Mouse (Mus musculus) retina, adult 2 months (tissue): ENCODE data around the gene Itih5.

ENCODE experiments used
- DNase-seq: peaks from one replicate; pipeline ENCODE4 v3.0.0-alpha.2; 2012; ENCODE audit warnings: low read depth, low spot score

The Itih5 gene

DNA sequence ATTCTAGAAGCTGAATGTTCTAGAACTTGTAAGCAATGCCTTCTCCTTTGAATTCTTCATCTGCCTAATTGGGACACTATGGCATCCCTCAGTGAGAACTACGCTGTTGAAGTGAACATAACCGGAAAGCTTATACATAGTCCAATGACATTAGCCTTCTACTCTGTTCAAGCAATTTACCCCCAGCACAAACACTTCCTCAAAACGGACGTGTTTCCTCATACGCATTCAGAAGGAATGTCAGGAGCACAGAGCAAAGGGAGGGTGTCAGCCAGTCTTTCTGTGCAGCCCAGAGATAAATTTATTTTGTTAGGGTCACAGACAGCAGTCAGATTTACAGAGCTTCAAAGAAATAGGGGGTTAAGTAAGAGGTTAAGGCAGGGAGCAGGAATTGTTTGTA, 108.0 kb downstream of the Itih5 start:
- no peak for DNase-seq

GRCm38 (mm10) chr2:10262722-10263121, 109.4 kb downstream of the Itih5 start:
- DNase-seq = no peak

DNA sequence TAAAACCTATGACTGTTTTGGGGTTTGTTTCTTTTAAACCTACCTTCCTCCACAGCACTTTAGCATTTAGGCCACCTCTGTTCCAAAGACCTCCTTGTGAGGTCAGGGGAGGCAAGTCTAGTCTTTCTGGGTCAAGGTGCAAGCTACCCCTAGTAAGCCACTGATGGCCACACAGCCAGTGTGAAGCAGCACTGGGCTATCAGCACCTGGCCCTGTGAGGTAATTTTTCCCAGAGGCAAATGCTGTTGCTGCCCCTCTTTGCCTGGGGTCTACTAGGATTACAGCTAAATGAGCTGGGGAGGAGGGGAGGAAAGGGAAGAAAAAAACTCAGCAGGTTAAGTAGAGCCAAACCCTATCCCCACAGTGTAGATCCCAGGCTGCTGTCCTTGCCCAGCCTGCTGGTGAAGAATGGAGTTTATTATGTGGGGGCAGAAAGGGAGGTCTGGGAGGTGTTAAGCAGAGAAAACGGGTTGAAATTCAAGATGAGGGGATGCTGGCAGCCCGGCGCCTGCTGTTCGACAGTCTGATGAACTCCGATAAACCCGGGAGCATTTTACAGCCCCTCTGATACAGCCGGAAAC, 110.6 kb downstream of the Itih5 start:
- DNase-seq = no peak

DNA sequence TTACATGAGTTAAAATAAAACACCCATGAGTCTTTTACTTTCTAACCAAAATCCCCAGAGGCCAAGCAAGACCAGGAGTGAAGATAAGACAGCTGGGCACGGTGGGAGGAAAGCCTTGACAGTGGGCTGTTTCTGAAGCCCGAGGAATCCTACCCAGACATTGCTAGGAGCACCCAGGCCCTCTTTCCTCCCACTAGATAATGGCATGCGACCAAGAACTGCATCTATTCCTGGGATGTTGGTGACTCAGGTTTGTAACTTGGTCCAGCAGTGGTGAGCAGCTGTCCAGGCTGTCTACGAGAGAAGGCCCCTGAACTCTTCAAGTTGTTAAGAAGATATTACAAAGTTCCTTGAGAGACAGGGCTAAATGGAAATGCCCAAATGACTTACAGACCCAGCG, 112.5 kb downstream of the Itih5 start:
- DNase-seq = no peak

- no peak for DNase-seq
Measured at GRCm38 (mm10) chr2:10272604-10273115, 119.3 kb downstream of the Itih5 start.

DNA sequence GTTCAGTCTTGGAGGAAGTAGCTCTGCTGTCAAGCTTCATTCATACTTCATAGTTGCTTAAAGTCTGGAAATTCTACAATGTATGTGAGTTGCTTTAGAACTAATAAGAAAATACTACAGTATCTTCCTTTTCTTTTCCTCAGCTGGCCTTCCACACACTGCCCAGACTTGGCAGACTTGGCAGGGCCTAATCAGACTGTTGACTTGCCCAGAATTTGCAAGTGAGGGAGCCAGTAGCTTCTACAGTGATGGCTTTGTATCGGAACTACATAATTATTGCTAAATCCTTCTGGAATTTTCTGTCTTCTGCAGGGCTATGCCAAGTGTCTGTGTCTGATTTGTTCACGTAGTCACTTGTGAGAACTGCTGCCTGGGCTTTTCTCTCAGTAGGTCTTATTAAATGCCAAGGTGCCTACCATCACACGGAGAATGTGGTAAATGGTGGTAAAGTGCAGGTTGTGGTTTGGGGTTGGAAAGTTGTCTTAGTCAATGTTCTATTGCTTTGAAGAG, 120.2 kb downstream of the Itih5 start:
- DNase-seq = no peak

- no peak for DNase-seq
Measured at GRCm38 (mm10) chr2:10276194-10276593, 122.8 kb downstream of the Itih5 start.

DNA sequence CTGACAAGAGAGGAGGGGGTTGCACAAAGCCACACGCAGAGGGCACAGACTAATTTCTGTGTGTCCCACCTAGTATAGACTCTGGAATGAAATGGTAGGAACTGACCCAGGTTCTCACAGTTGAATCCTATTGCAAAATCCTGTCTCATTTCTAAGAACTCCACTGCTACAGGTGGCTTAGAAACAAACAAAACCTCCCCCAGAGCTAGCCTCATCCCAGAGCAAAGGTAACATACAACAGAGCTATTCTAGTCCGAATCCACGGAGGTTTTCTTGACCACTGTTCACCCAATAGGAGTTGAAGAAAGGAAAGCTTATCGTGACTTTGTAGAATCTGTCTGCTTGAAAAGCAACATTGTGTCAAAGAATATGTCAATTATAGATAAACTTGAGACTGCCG, 130.3 kb downstream of the Itih5 start:
- DNase-seq = no peak

- no peak for DNase-seq
Measured at GRCm38 (mm10) chr2:10284636-10285270, 131.4 kb downstream of the Itih5 start.

GRCm38 (mm10) chr2:10285975-10286374, 132.6 kb downstream of the Itih5 start:
- no peak for DNase-seq

DNA sequence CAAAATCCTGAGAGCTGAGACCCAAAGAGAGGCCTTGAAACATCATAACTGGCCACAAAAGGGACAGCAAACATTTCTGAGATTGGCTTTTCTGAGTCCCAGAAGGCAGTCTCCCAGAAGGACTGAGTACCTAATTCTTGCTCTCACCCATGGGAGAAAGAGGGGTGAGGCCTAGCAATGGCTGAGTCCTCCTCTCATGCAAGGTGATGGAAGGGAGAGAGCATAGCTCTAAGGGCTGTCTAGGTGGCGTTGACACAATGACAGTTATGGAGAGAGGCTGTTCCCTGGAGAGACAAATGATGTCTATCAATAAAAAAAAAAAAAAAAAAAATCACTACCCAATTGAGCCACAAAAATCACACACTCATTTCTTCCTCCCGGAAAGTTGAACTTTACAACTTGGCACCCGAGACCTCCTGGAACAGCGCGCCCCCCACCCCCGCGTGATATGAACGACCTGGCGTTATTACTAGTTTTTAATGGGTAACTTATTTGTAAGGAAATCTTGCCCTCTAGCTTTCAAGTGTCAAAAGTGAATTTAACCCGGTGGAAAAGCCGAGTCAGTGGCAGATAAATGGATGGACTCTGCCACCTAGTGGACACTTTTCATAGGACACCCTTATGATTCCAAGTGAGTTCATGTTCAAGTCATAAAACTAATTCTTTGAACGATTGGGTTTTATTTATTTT, 134.9 kb downstream of the Itih5 start:
- peak; percentile 42 for DNase-seq

DNA sequence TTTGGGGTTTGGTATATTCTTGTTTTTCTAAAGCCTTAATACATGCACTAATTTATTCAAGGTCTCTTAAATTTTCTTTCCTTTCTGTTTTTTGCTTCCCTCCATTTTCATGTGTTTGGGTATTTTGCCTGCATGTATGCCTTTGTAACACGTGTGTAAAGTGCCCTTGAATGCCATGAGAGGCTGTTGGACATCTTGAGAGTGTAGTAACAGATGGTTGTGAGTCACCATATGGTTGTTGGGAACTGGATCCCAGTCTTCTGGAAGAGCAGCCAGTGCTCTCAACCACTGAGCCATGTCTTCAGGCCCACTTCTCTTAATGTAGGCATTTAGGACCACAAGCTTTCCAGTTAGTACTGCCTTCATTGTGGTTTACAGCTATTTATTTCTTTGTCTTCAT, 135.5 kb downstream of the Itih5 start:
- no peak for DNase-seq

DNA sequence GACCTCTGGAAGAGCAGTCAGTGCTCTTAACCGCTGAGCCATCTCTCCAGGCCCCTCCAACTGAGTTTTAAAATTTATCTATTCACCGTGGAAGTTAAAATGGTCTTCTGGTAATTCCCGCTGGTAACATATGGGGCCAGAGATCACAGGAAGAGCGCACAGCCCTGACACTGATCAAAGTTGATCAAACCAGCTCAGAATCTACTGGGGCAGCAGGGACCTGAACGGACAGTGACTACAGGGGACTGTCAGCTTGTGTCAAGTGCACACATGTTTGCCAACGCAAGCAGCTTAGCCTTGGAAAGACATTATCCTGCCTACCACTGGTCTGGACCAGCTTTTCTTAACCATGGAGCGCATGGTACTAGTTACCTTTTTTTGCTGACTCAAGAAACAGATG, 136.7 kb downstream of the Itih5 start:
- DNase-seq = no peak

DNA sequence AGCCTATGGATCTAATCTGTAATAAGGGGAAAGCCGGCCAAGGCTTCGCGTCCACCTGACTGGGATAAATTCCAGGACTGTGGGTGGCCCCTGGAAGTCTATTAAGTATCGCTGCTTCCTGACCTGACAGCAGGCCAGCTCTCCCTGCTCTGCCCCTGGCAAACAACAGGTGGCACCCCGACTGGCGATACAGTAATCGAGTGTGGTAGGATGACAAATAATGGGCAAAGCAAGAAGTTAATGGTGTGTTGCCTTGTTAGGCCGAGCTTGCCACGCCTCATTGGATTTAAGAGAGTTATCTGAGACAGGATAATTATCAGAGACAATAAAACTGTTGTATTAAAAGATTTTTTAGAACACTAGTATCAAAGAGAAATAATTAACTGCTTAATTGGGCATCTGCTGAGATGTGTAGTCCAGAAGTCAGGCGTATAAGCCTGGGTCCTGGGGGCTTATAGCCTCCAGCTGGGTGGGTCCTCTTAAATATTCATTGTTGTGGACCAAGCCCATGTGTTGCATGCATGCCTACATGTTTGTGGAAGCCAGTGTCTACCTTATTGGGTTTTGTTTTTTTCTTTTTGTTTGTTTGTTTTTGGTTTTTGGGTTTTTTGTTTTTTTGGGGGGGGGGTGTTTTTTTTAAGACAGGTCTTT, 140.3 kb downstream of the Itih5 start:
- DNase-seq = no peak

GRCm38 (mm10) chr2:10295908-10296307, 142.5 kb downstream of the Itih5 start:
- DNase-seq = no peak

- DNase-seq = no peak
Measured at GRCm38 (mm10) chr2:10300244-10300643, 146.9 kb downstream of the Itih5 start.

- DNase-seq = no peak
Measured at GRCm38 (mm10) chr2:10300771-10301170, 147.4 kb downstream of the Itih5 start.

GRCm38 (mm10) chr2:10301391-10301790, 148.0 kb downstream of the Itih5 start:
- DNase-seq = no peak

- no peak for DNase-seq
Measured at GRCm38 (mm10) chr2:10301997-10302396, 148.6 kb downstream of the Itih5 start.

DNA sequence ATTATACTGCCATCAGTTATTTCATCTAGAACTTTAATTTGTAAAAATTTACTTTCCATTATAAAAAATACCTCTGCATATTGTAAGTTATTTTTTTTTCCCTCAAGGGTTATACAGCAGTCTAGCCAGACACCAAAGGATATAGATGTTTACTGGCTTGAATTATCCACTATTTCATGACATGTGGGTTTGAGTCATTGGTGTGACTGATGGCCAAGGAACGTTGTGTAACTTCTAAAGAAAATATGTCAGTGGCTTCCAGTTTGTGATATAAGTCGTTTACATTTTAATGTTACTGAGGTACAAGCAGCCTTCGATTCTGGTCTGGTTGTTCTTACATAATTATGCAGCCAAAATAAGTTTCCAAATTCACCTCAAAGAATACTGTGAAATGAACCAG, 151.5 kb downstream of the Itih5 start:
- DNase-seq = no peak
